Mouse (Mus musculus) kidney, embryonic 14.5 days (tissue): ENCODE data around the gene Ifna14. TPM values are rescaled to one million over a fixed set of nuclear protein-coding genes. Genes with fewer than 3 reads are reported as not detected.

ENCODE experiments used
- ATAC-seq: fragments of 200-750 bp; cut with Nextera tagmentation; 2 replicates; pipeline ENCODE4 v1.8.0; 2017; ENCODE audit warnings: moderate number of reproducible peaks, mild to moderate bottlenecking, moderate TSS enrichment, moderate library complexity; ENCODE audit not compliant: low FRiP score, low TSS enrichment
- H3K27ac ChIP-seq: fragments of 300-500 bp; sonication (generic); 2 replicates; pipeline ENCODE4 v1.5.1; 2014; ENCODE audit warnings: low read depth, mild to moderate bottlenecking, low read length, moderate library complexity, mixed read lengths
- H3K27me3 ChIP-seq: fragments of 300-500 bp; sonication (generic); 2 replicates; pipeline ENCODE4 v1.6.1; 2014; ENCODE audit warnings: mild to moderate bottlenecking, low read length; ENCODE audit not compliant: control insufficient read depth, insufficient read depth
- H3K36me3 ChIP-seq: fragments of 300-500 bp; sonication (generic); 2 replicates; pipeline ENCODE4 v1.6.1; 2014; ENCODE audit warnings: low read length, mixed read lengths; ENCODE audit not compliant: control insufficient read depth, insufficient read depth
- H3K4me1 ChIP-seq: fragments of 300-500 bp; sonication (generic); 2 replicates; pipeline ENCODE4 v1.6.1; 2014; ENCODE audit warnings: low read length, mixed read lengths; ENCODE audit not compliant: control insufficient read depth, insufficient read depth
- H3K4me2 ChIP-seq: fragments of 300-500 bp; sonication (generic); replicated peaks from 2 replicates; pipeline ENCODE4 v1.6.1; 2014; ENCODE audit warnings: low read depth, mild to moderate bottlenecking, low read length
- H3K4me3 ChIP-seq: fragments of 300-500 bp; sonication (generic); 2 replicates; pipeline ENCODE4 v1.5.1; 2014; ENCODE audit warnings: mild to moderate bottlenecking, low read length
- H3K9ac ChIP-seq: fragments of 300-500 bp; sonication (generic); 2 replicates; pipeline ENCODE4 v1.6.1; 2014; ENCODE audit warnings: low read depth, mild to moderate bottlenecking, low read length, moderate library complexity
- H3K9me3 ChIP-seq: fragments of 300-500 bp; sonication (generic); 2 replicates; pipeline ENCODE4 v1.6.1; 2016; ENCODE audit warnings: low read length; ENCODE audit not compliant: control insufficient read depth
- WGBS: fragments of 180-500 bp; shearing (Covaris S2); extraction: QIAGEN DNeasy Blood & Tissue Kit; methylation state at CpG from one replicate; pipeline ENCODE4 v1.1.7; 2014; 5-methylcytosine and 5-hydroxymethylcytosine counted together
- polyA plus RNA-seq: library from polyadenylated mRNA; unstranded; fragments of >200 nt; fragmentation: Nextera tagmentation; extraction: Ambion mirVana; gene quantifications from 2 replicates; pipeline ENCODE4 v1.2.1, GENCODE M21; 2014

Ifna14 gene
- polyA plus RNA-seq, 1 experiment from 2014 or later = not detected

DNA sequence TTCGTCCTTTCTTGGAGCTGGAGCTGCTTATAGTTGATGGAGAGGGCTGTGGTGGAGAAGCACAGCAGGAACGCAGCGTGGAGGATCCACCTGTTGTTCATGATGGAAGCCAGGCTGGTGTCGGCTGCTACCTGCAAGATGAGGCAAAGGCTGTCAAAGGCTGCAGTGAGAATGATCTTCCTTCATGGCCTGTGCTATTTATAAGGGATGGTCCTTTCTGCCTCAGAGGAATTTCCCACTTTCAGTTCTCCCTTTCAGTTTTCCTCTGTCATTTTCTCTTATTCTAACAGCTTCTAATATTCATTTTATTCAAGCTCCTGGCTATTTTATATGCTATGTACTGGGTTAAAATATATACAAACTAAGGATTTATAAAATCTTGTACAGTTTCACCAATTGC is 48.9 kb downstream of the Ifna14 start, which contains the start of gene Ifnb1:
Ifnb1 (minus strand) TSS at position 101 of the 400 bp plus-strand sequence.
- Histone ChIP-seq H3K9ac (no peak within 1 kb of the TSS), H3K4me1 (no peaks in the 10 kb centered on the region), H3K9me3 (no peaks in the 10 kb centered on the region), H3K27ac (no peak within 1 kb of the TSS), H3K4me2 (no peak within 1 kb of the TSS), H3K4me3 (no peak within 1 kb of the TSS), H3K36me3 (no peaks in the 10 kb centered on the region), H3K27me3 (no peaks in the 10 kb centered on the region)
- 94% methylated on average over 4 of the region's 4 CpGs for WGBS
- no peak for ATAC-seq

Other genes starting within 250 kb of the Ifna14 start
- 20.8 and 20.9 TPM in 2 replicates for gene Hacd4, start 132.9 kb downstream of the Ifna14 start, polyA plus RNA-seq
- gene Ifnb1, start 49.0 kb downstream of the Ifna14 start, polyA plus RNA-seq = not detected in 2 replicates
- gene Ifna15, start 13.6 kb downstream of the Ifna14 start, polyA plus RNA-seq = not detected in 2 replicates
- not detected in 2 replicates for gene Ifna9, start 20.6 kb upstream of the Ifna14 start, polyA plus RNA-seq
- not detected in 2 replicates for gene Ifna12, start 31.6 kb upstream of the Ifna14 start, polyA plus RNA-seq
- gene C87499, start 62.6 kb upstream of the Ifna14 start, polyA plus RNA-seq = not detected in 2 replicates
- not detected in 2 replicates for gene Ifna13, start 72.7 kb upstream of the Ifna14 start, polyA plus RNA-seq
- gene Ifna16, start 105.1 kb upstream of the Ifna14 start, polyA plus RNA-seq = not detected in 2 replicates
- gene Ifna2, start 112.1 kb upstream of the Ifna14 start, polyA plus RNA-seq = not detected in 2 replicates
- gene Ifnab, start 119.6 kb upstream of the Ifna14 start, polyA plus RNA-seq = not detected in 2 replicates
- 0.31 and 0.81 TPM in 2 replicates for gene Gm26566, start 150.0 kb upstream of the Ifna14 start, polyA plus RNA-seq
- gene Klhl9, start 150.7 kb upstream of the Ifna14 start, polyA plus RNA-seq = 86.2 and 120 TPM in 2 replicates
- not detected in 2 replicates for gene Gm13271, start 183.1 kb upstream of the Ifna14 start, polyA plus RNA-seq
- 0.30 and 0.47 TPM in 2 replicates for gene Gm13283, start 188.3 kb upstream of the Ifna14 start, polyA plus RNA-seq
- gene Gm13290, start 202.0 kb upstream of the Ifna14 start, polyA plus RNA-seq = 0.51 and 0.92 TPM in 2 replicates
- gene Gm13289, start 205.1 kb upstream of the Ifna14 start, polyA plus RNA-seq = not detected in 2 replicates
- not detected in 2 replicates for gene Gm13272, start 208.1 kb upstream of the Ifna14 start, polyA plus RNA-seq
- gene Ifnz, start 210.3 kb upstream of the Ifna14 start, polyA plus RNA-seq = 0.19 TPM in 1 of 2 replicates, not detected in the other
- gene Gm13276, start 213.9 kb upstream of the Ifna14 start, polyA plus RNA-seq = not detected in 2 replicates
- gene Gm13277, start 216.8 kb upstream of the Ifna14 start, polyA plus RNA-seq = not detected in 2 replicates
- not detected in 2 replicates for gene Gm13278, start 219.8 kb upstream of the Ifna14 start, polyA plus RNA-seq
- not detected in 2 replicates for gene Gm13275, start 222.7 kb upstream of the Ifna14 start, polyA plus RNA-seq
- gene Gm13279, start 225.6 kb upstream of the Ifna14 start, polyA plus RNA-seq = not detected in 2 replicates
- gene Gm13285, start 227.9 kb upstream of the Ifna14 start, polyA plus RNA-seq = 0.19 and 0.69 TPM in 2 replicates
- not detected in 2 replicates for gene Gm13287, start 231.5 kb upstream of the Ifna14 start, polyA plus RNA-seq
- not detected in 2 replicates for gene Gm13288, start 233.7 kb upstream of the Ifna14 start, polyA plus RNA-seq
- not detected in 2 replicates for gene Ifna7, start 244.4 kb upstream of the Ifna14 start, polyA plus RNA-seq
- not detected in 2 replicates for gene Ifna11, start 248.2 kb upstream of the Ifna14 start, polyA plus RNA-seq